In genomic region chr8:126757951-126758757, GRCm38 (mm10) we compare ENCODE assay signal across 8 mouse cellular contexts.
DNase-seq lines count a peak whose midpoint lies in the region; ATAC-seq and TF ChIP-seq lines count a peak whose summit lies in the region.

No protein-coding gene starts in this region.

- H3K36me3 ChIP-seq in kidney, adult 2 months (ENCODE audit: control insufficient read depth, insufficient read depth, low read length), result no peaks in the 10 kb centered on the region
- no peaks in the 10 kb centered on the region for H3K36me3 ChIP-seq in embryonic facial prominence, embryonic 15.5 days
- no peaks in the 10 kb centered on the region for H3K36me3 ChIP-seq in intestine, embryonic 15.5 days
- no peaks in the 10 kb centered on the region for H3K36me3 ChIP-seq in liver, postnatal 0 days (replicated peaks; ENCODE audit: insufficient read depth, low read length)

- TF ChIP-seq POLR2A in kidney, adult 2 months (IDR thresholded peaks at IDR 0.05; ENCODE audit: low read depth, low read length), result no peak

- peak; percentile 20; the same call in 1 of the 2 replicates for TF ChIP-seq CTCF in kidney, adult 2 months (conservative IDR thresholded peaks at IDR 0.05; ENCODE audit: insufficient read depth, insufficient read length, low read depth, low read length)
- peak; percentile 69 for TF ChIP-seq CTCF in liver, postnatal 0 days (IDR thresholded peaks at IDR 0.05; ENCODE audit: low read depth)

- no peak; the same call in 1 of the 2 replicates for TF ChIP-seq EP300 in liver, postnatal 0 days (IDR thresholded peaks at IDR 0.05; ENCODE audit: low read depth)

- H3K4me2 ChIP-seq in embryonic facial prominence, embryonic 15.5 days (replicated peaks), result no peak overlapping the region
- no peak overlapping the region for H3K4me2 ChIP-seq in intestine, embryonic 15.5 days (replicated peaks)
- no peak overlapping the region for H3K4me2 ChIP-seq in liver, postnatal 0 days (ENCODE audit: low read depth, low read length)

- no peaks in the 10 kb centered on the region for H3K27me3 ChIP-seq in kidney, adult 2 months (replicated peaks; ENCODE audit: control insufficient read depth, insufficient read depth, low read length)
- no peaks in the 10 kb centered on the region for H3K27me3 ChIP-seq in embryonic facial prominence, embryonic 15.5 days
- H3K27me3 ChIP-seq in intestine, embryonic 15.5 days (replicated peaks), result no peaks in the 10 kb centered on the region
- no peaks in the 10 kb centered on the region for H3K27me3 ChIP-seq in liver, postnatal 0 days (ENCODE audit: insufficient read depth, low read length)

- DNase-seq in kidney, adult 2 months, result peak; percentile 54
- no peak for DNase-seq in kidney, postnatal 14 days
- peak; percentile 67 for DNase-seq in liver, postnatal 0 days
- peak; percentile 11 for DNase-seq in spleen, adult 12 weeks (ENCODE audit: low spot score)
- DNase-seq in retina, embryonic 14.5 days (ENCODE audit: low spot score), result no peak

- H3K9ac ChIP-seq in embryonic facial prominence, embryonic 15.5 days, result no peak overlapping the region
- no peak overlapping the region for H3K9ac ChIP-seq in intestine, embryonic 15.5 days
- H3K9ac ChIP-seq in liver, postnatal 0 days (replicated peaks), result no peak overlapping the region

- no peak overlapping the region for H3K4me3 ChIP-seq in kidney, adult 2 months (ENCODE audit: insufficient read depth, low read depth, low read length)
- no peak overlapping the region for H3K4me3 ChIP-seq in embryonic facial prominence, embryonic 15.5 days (replicated peaks)
- no peak overlapping the region for H3K4me3 ChIP-seq in intestine, embryonic 15.5 days (replicated peaks)
- H3K4me3 ChIP-seq in liver, postnatal 0 days (ENCODE audit: low read depth, low read length), result no peak overlapping the region

- H3K9me3 ChIP-seq in embryonic facial prominence, embryonic 15.5 days (replicated peaks), result no peaks in the 10 kb centered on the region
- no peaks in the 10 kb centered on the region for H3K9me3 ChIP-seq in intestine, embryonic 15.5 days
- H3K9me3 ChIP-seq in liver, postnatal 0 days (ENCODE audit: low read length), result no peaks in the 10 kb centered on the region

- H3K27ac ChIP-seq in kidney, adult 2 months (ENCODE audit: insufficient read depth, low read depth, low read length), result peak overlapping the region; percentile 66
- peak overlapping the region; percentile 30 for H3K27ac ChIP-seq in embryonic facial prominence, embryonic 15.5 days (replicated peaks)
- no peak overlapping the region for H3K27ac ChIP-seq in intestine, embryonic 15.5 days
- H3K27ac ChIP-seq in liver, postnatal 0 days (ENCODE audit: low read depth), result peak overlapping the region; percentile 53

- WGBS in kidney, adult 2 months, result 70% methylated on average over 12 of the region's 12 CpGs
- 66% methylated on average over 12 of the region's 12 CpGs for WGBS in embryonic facial prominence, embryonic 15.5 days
- 73% methylated on average over 12 of the region's 12 CpGs for WGBS in intestine, embryonic 15.5 days
- 46% methylated on average over 12 of the region's 12 CpGs for WGBS in liver, postnatal 0 days (ENCODE audit: insufficient replicate concordance)

- H3K4me1 ChIP-seq in kidney, adult 2 months (ENCODE audit: control insufficient read depth, insufficient read depth, low read length), result peaks cover 5% of the 10 kb centered on the region; the same call in 1 of the 2 replicates
- peaks cover 30% of the 10 kb centered on the region for H3K4me1 ChIP-seq in embryonic facial prominence, embryonic 15.5 days
- H3K4me1 ChIP-seq in intestine, embryonic 15.5 days (replicated peaks), result peaks cover 8% of the 10 kb centered on the region; the same call in 1 of the 2 replicates
- peaks cover 31% of the 10 kb centered on the region for H3K4me1 ChIP-seq in liver, postnatal 0 days (ENCODE audit: insufficient read depth)

- no peak for ATAC-seq in embryonic facial prominence, embryonic 15.5 days (ENCODE audit: insufficient number of reproducible peaks, low FRiP score, low TSS enrichment, low read depth)
- peak; percentile 34; the same call in 1 of the 2 replicates for ATAC-seq in intestine, embryonic 15.5 days
- ATAC-seq in liver, postnatal 0 days, result peak; percentile 82
- ATAC-seq in erythroblast, adult 5-6 weeks (replicated peaks; ENCODE audit: low FRiP score, poor library complexity, severe bottlenecking), result no peak

Comparison
In these comparisons a context has a peak if more than half of its experiments do, and no peak if none do; other contexts are left out.
1. DNase-seq: peak in kidney, adult 2 months (single experiment), liver, postnatal 0 days (single experiment) and spleen, adult 12 weeks (single experiment); none in kidney, postnatal 14 days (single experiment) and retina, embryonic 14.5 days (single experiment).
2. ATAC-seq: peak in intestine, embryonic 15.5 days (single experiment) and liver, postnatal 0 days (single experiment); none in embryonic facial prominence, embryonic 15.5 days (single experiment) and erythroblast, adult 5-6 weeks (single experiment).